Mouse (Mus musculus) heart, adult 2 months (tissue): ENCODE measurements at regions not wholly inside any gene's neighbourhood (a gene's known extent, or its start where the extent isn't known, plus 50 kb on each side); places are given as distances from the start of the nearest gene placed in this dataset.

Source experiments
- DNase-seq, 2 experiments: peaks; one replicate each; pipeline ENCODE4 v3.0.0; 2021
- H3K27ac ChIP-seq: fragments of 200-600 bp; 2 replicates; pipeline ENCODE4 v1.8.1; 2022
- H3K27me3 ChIP-seq: fragments of 200-500 bp; 2 replicates; pipeline ENCODE4 v1.6.1; 2012; ENCODE audit warnings: mild to moderate bottlenecking, low read length, inconsistent platforms, mixed read lengths; ENCODE audit not compliant: control insufficient read depth, insufficient read depth
- H3K36me3 ChIP-seq: fragments of 200-500 bp; 2 replicates; pipeline ENCODE4 v1.6.1; 2012; ENCODE audit warnings: low read length, inconsistent platforms; ENCODE audit not compliant: control insufficient read depth, insufficient read depth
- H3K4me1 ChIP-seq: fragments of 200-500 bp; 2 replicates; pipeline ENCODE4 v1.6.1; 2011; ENCODE audit warnings: low read length; ENCODE audit not compliant: control insufficient read depth, insufficient read depth
- H3K4me3 ChIP-seq: fragments of 200-600 bp; 2 replicates; pipeline ENCODE4 v1.8.1; 2022
- H3K79me2 ChIP-seq: fragments of 200-500 bp; replicated peaks from 2 replicates; pipeline ENCODE4 v1.6.1; 2012; ENCODE audit warnings: mild to moderate bottlenecking, inconsistent platforms, low read length, moderate library complexity, mixed read lengths; ENCODE audit not compliant: control insufficient read depth, insufficient read depth
- H3K9ac ChIP-seq: fragments of 200-500 bp; 2 replicates; pipeline ENCODE4 v1.6.1; 2012; ENCODE audit warnings: low read depth, mild to moderate bottlenecking, control low read depth, inconsistent platforms, low read length, mixed read lengths
- CTCF ChIP-seq: fragments of 200-600 bp; IDR thresholded peaks from 2 replicates; pipeline ENCODE4 v1.8.1; 2022; ENCODE audit warnings: antibody characterized with exemption, mild to moderate bottlenecking, moderate library complexity
- EP300 ChIP-seq: fragments of 200-500 bp; IDR thresholded peaks from 2 replicates; pipeline ENCODE4 v1.6.1; 2011; ENCODE audit warnings: low read depth, low read length, control low read depth; ENCODE audit not compliant: insufficient read depth
- POLR2A ChIP-seq: fragments of 200-500 bp; IDR thresholded peaks from 2 replicates; pipeline ENCODE4 v1.6.1; 2011; ENCODE audit warnings: mild to moderate bottlenecking, low read depth, low read length, control low read depth; ENCODE audit not compliant: insufficient read depth
- WGBS: fragments of 180-500 bp; shearing (Covaris S2); methylation state at CpG from one replicate; pipeline ENCODE4 v1.1.7; 2018; 5-methylcytosine and 5-hydroxymethylcytosine counted together
- intact Hi-C: fragments of 180-260 bp; cut with DNase I; formaldehyde crosslinking; loops from one replicate; pipeline ENCODE4 v1.15.1; 2025

- Histone ChIP-seq H3K4me3 (no peak overlapping the region), H3K79me2 (no peaks in the 10 kb centered on the region), H3K9ac (no peak overlapping the region), H3K36me3 (no peaks in the 10 kb centered on the region), H3K27me3 (no peaks in the 10 kb centered on the region), H3K4me1 (no peaks in the 10 kb centered on the region), H3K27ac (no peak overlapping the region)
- DNase-seq = no peak
- intact Hi-C loops = no loop called here
- no peak for TF ChIP-seq EP300
- TF ChIP-seq CTCF = no peak
- no peak for TF ChIP-seq POLR2A
- WGBS = 58% methylated on average over 3 of the region's 3 CpGs
These were observed 107.8 kb downstream of the Edn3 start for GRCm38 (mm10) chr2:174868186-174868585.

- Histone ChIP-seq H3K4me3 (no peak overlapping the region), H3K4me1 (no peaks in the 10 kb centered on the region), H3K9ac (no peak overlapping the region), H3K27me3 (no peaks in the 10 kb centered on the region), H3K27ac (no peak overlapping the region), H3K79me2 (no peaks in the 10 kb centered on the region), H3K36me3 (no peaks in the 10 kb centered on the region)
- intact Hi-C loops = no loop called here
- 56% methylated on average over 8 of the region's 8 CpGs for WGBS
- TF ChIP-seq EP300 (no peak), CTCF (no peak), POLR2A (no peak)
- DNase-seq = no peak
These were observed 108.4 kb downstream of the Edn3 start for GRCm38 (mm10) chr2:174868743-174869369.

GRCm38 (mm10) chr2:174870284-174870683, 109.9 kb downstream of the Edn3 start:
- no peaks in the 10 kb centered on the region for H3K79me2 ChIP-seq
- H3K36me3 ChIP-seq = no peaks in the 10 kb centered on the region
- intact Hi-C loops = no loop called here
- TF ChIP-seq POLR2A = no peak
- TF ChIP-seq EP300 = no peak
- TF ChIP-seq CTCF = peak; percentile 53
- H3K9ac ChIP-seq = no peak overlapping the region
- H3K4me3 ChIP-seq = no peak overlapping the region
- no peaks in the 10 kb centered on the region for H3K4me1 ChIP-seq
- no peak overlapping the region for H3K27ac ChIP-seq
- 76% methylated on average over 5 of the region's 5 CpGs for WGBS
- no peaks in the 10 kb centered on the region for H3K27me3 ChIP-seq
- DNase-seq = no peak

- no peaks in the 10 kb centered on the region for H3K27me3 ChIP-seq
- H3K36me3 ChIP-seq = no peaks in the 10 kb centered on the region
- 78% methylated on average over 10 of the region's 10 CpGs for WGBS
- H3K4me1 ChIP-seq = no peaks in the 10 kb centered on the region
- H3K9ac ChIP-seq = no peak overlapping the region
- H3K27ac ChIP-seq = no peak overlapping the region
- TF ChIP-seq CTCF = no peak
- no peak for TF ChIP-seq POLR2A
- no peak for TF ChIP-seq EP300
- peak in 1 of 2 experiments; percentile 57 for DNase-seq
- intact Hi-C loops = no loop called here
- H3K4me3 ChIP-seq = no peak overlapping the region
- no peaks in the 10 kb centered on the region for H3K79me2 ChIP-seq
These were observed 110.8 kb downstream of the Edn3 start for GRCm38 (mm10) chr2:174871225-174871624.

GRCm38 (mm10) chr2:174871844-174872243, 111.4 kb downstream of the Edn3 start:
- Histone ChIP-seq H3K36me3 (no peaks in the 10 kb centered on the region), H3K4me3 (no peak overlapping the region), H3K27ac (no peak overlapping the region), H3K9ac (no peak overlapping the region), H3K79me2 (no peaks in the 10 kb centered on the region), H3K4me1 (no peaks in the 10 kb centered on the region), H3K27me3 (no peaks in the 10 kb centered on the region)
- DNase-seq = no peak
- WGBS = 58% methylated on average over 3 of the region's 3 CpGs
- intact Hi-C loops = no loop called here
- TF ChIP-seq EP300 (no peak), POLR2A (no peak), CTCF (no peak)

GRCm38 (mm10) chr2:174876886-174877285, 116.5 kb downstream of the Edn3 start:
- Histone ChIP-seq H3K27me3 (no peaks in the 10 kb centered on the region), H3K4me1 (no peaks in the 10 kb centered on the region), H3K79me2 (no peaks in the 10 kb centered on the region), H3K36me3 (no peaks in the 10 kb centered on the region), H3K4me3 (no peak overlapping the region), H3K27ac (no peak overlapping the region), H3K9ac (no peak overlapping the region)
- WGBS = 66% methylated on average over 5 of the region's 5 CpGs
- intact Hi-C loops = no loop called here
- no peak for DNase-seq
- TF ChIP-seq CTCF (no peak), EP300 (no peak), POLR2A (no peak)
